Mouse (Mus musculus) brain, embryonic 14.5 days (tissue): Measurements from ENCODE around the gene Clstn2.

Experiments used
- CTCF ChIP-seq: fragments of 200-500 bp; IDR thresholded peaks from 2 replicates; pipeline ENCODE4 v1.5.1; 2012; ENCODE audit warnings: inconsistent platforms, mild to moderate bottlenecking, moderate library complexity, borderline replicate concordance; ENCODE audit not compliant: insufficient read depth, insufficient read length; ENCODE audit errors: extremely low read depth
- POLR2A ChIP-seq: fragments of 200-500 bp; IDR thresholded peaks from 2 replicates; pipeline ENCODE4 v1.6.1; 2012; ENCODE audit warnings: mild to moderate bottlenecking, inconsistent platforms, borderline replicate concordance; ENCODE audit not compliant: poor library complexity, insufficient read depth, insufficient read length, severe bottlenecking; ENCODE audit errors: extremely low read depth

- TF ChIP-seq CTCF, result no peak
- TF ChIP-seq POLR2A, result no peak
Measured at GRCm38 (mm10) chr9:97842054-97842453, 190.9 kb downstream of the Clstn2 start.
